Mouse (Mus musculus): ENCODE results near the gene Mvk. TPM values are rescaled to one million over a fixed set of nuclear protein-coding genes. Genes with fewer than 3 reads are reported as not detected.

The Mvk gene
- 10 to 100 TPM; 40.5 to 48.2 TPM for total RNA-seq (2021)
- long read RNA-seq, experiment 1, transcript Mvk-201 (11 exons, 1,660 nt): major isoform, 12 of 27 reads
- long read RNA-seq, experiment 1, partial matches to known transcripts: 6 of 27 reads
- long read RNA-seq, experiment 1, other reads (novel, unspliced or antisense): 9 of 27 reads
- long read RNA-seq, experiment 2, transcript Mvk-201 (11 exons, 1,660 nt): major isoform, 29 of 56 reads
- long read RNA-seq, experiment 2, partial matches to known transcripts: 15 of 56 reads
- long read RNA-seq, experiment 2, other reads (novel, unspliced or antisense): 11 of 56 reads

GRCm38 (mm10) chr5:114443566-114444367, at the start of gene Mvk, which contains the start of gene Mmab:
Mvk (plus strand) TSS chr5:114444269.
Mmab (minus strand) TSS chr5:114444060.
- peak; percentile 99 for DNase-seq (ENCODE audit: low spot score in 2 of 2)

GRCm38 (mm10) chr5:114406592-114406991, 37.5 kb upstream of the Mvk start:
- no peak for DNase-seq (ENCODE audit: low spot score in 2 of 2)

- no peak for DNase-seq (ENCODE audit: low spot score in 2 of 2)
Measured at GRCm38 (mm10) chr5:114407269-114407668, 36.8 kb upstream of the Mvk start.

- DNase-seq (ENCODE audit: low spot score in 2 of 2): no peak
Measured at GRCm38 (mm10) chr5:114407810-114408209, 36.3 kb upstream of the Mvk start.

- DNase-seq (ENCODE audit: low spot score in 2 of 2): no peak
Measured at GRCm38 (mm10) chr5:114408846-114409245, 35.2 kb upstream of the Mvk start.

- DNase-seq (ENCODE audit: low spot score in 2 of 2): no peak
Measured at GRCm38 (mm10) chr5:114410429-114410828, 33.6 kb upstream of the Mvk start.

GRCm38 (mm10) chr5:114412361-114412998, 31.6 kb upstream of the Mvk start:
- DNase-seq (ENCODE audit: low spot score in 2 of 2): no peak

- no peak for DNase-seq (ENCODE audit: low spot score in 2 of 2)
Measured at GRCm38 (mm10) chr5:114413067-114413735, 30.9 kb upstream of the Mvk start.

GRCm38 (mm10) chr5:114415606-114416005, 28.5 kb upstream of the Mvk start:
- no peak for DNase-seq (ENCODE audit: low spot score in 2 of 2)

- no peak for DNase-seq (ENCODE audit: low spot score in 2 of 2)
Measured at GRCm38 (mm10) chr5:114416855-114417254, 27.2 kb upstream of the Mvk start.

GRCm38 (mm10) chr5:114418541-114418940, 25.5 kb upstream of the Mvk start:
- DNase-seq (ENCODE audit: low spot score in 2 of 2): no peak

GRCm38 (mm10) chr5:114421561-114422298, 22.3 kb upstream of the Mvk start:
- no peak for DNase-seq (ENCODE audit: low spot score in 2 of 2)

- DNase-seq (ENCODE audit: low spot score in 2 of 2): no peak
Measured at GRCm38 (mm10) chr5:114422591-114422990, 21.5 kb upstream of the Mvk start.

- DNase-seq (ENCODE audit: low spot score in 2 of 2): peak; percentile 33 to 36
Measured at GRCm38 (mm10) chr5:114423961-114424360, 20.1 kb upstream of the Mvk start.

GRCm38 (mm10) chr5:114426732-114427131, 17.3 kb upstream of the Mvk start:
- DNase-seq (ENCODE audit: low spot score in 2 of 2): no peak

GRCm38 (mm10) chr5:114428621-114429020, 15.4 kb upstream of the Mvk start:
- DNase-seq (ENCODE audit: low spot score in 2 of 2): no peak

GRCm38 (mm10) chr5:114429781-114430180, 14.3 kb upstream of the Mvk start:
- DNase-seq (ENCODE audit: low spot score in 2 of 2): no peak

- DNase-seq (ENCODE audit: low spot score in 2 of 2): no peak
Measured at GRCm38 (mm10) chr5:114434359-114434758, 9.7 kb upstream of the Mvk start.

GRCm38 (mm10) chr5:114435588-114435987, 8.5 kb upstream of the Mvk start:
- DNase-seq (ENCODE audit: low spot score in 2 of 2): no peak

GRCm38 (mm10) chr5:114444368-114444692, 261 bp downstream of the Mvk start:
- no peak for DNase-seq (ENCODE audit: low spot score in 2 of 2)

- DNase-seq (ENCODE audit: low spot score in 2 of 2): no peak
Measured at GRCm38 (mm10) chr5:114449011-114449410, 4.9 kb downstream of the Mvk start.

All from layer of hippocampus, postnatal 14 days (tissue).